In genomic region chr7:123448794-123449193, GRCm38 (mm10) we compare ENCODE assay signal across 26 mouse cellular contexts. TPM values are rescaled to one million over a fixed set of nuclear protein-coding genes. Genes with fewer than 3 reads are reported as not detected.
DNase-seq lines count a peak whose midpoint lies in the region; ATAC-seq and TF ChIP-seq lines count a peak whose summit lies in the region.
"Had no signal": no experiment of that assay in that cellular context is flagged by ENCODE, and none has a peak within 500 bp of the region (broad histone marks: within the 10 kb centered on the region; RNA-seq: fewer than 3 reads in every experiment).

No protein-coding gene starts in this region.

- H3K9ac ChIP-seq in heart, embryonic 12.5 days = no peak overlapping the region
- no peak overlapping the region for H3K9ac ChIP-seq in intestine, embryonic 14.5 days (ENCODE audit: low read length)
- no peak overlapping the region for H3K9ac ChIP-seq in intestine, embryonic 15.5 days
- no peak overlapping the region for H3K9ac ChIP-seq in intestine, postnatal 0 days (ENCODE audit: low read depth, low read length)
- H3K9ac ChIP-seq: embryonic facial prominence, embryonic 13.5 days; embryonic facial prominence, embryonic 15.5 days; forebrain, embryonic 13.5 days; forebrain, embryonic 15.5 days had no signal

- no peak overlapping the region for H3K4me3 ChIP-seq in heart, embryonic 12.5 days
- no peak overlapping the region for H3K4me3 ChIP-seq in intestine, embryonic 14.5 days (ENCODE audit: low read depth, low read length)
- H3K4me3 ChIP-seq in intestine, embryonic 15.5 days (replicated peaks) = no peak overlapping the region
- no peak overlapping the region for H3K4me3 ChIP-seq in intestine, postnatal 0 days (ENCODE audit: low read depth, low read length)
- H3K4me3 ChIP-seq: embryonic facial prominence, embryonic 13.5 days; embryonic facial prominence, embryonic 15.5 days; erythroblast, embryonic 14.5 days; forebrain, embryonic 13.5 days; forebrain, embryonic 15.5 days had no signal

- H3K4me2 ChIP-seq in heart, embryonic 12.5 days = no peak overlapping the region
- no peak overlapping the region for H3K4me2 ChIP-seq in intestine, embryonic 14.5 days (ENCODE audit: low read length)
- H3K4me2 ChIP-seq in intestine, embryonic 15.5 days (replicated peaks) = no peak overlapping the region
- no peak overlapping the region for H3K4me2 ChIP-seq in intestine, postnatal 0 days (replicated peaks; ENCODE audit: low read depth)
- H3K4me2 ChIP-seq: embryonic facial prominence, embryonic 13.5 days; embryonic facial prominence, embryonic 15.5 days; forebrain, embryonic 13.5 days; forebrain, embryonic 15.5 days had no signal

- TF ChIP-seq CTCF in intestine, postnatal 0 days (IDR thresholded peaks at IDR 0.05; ENCODE audit: low read depth) = no peak

- peaks cover 4% of the 10 kb centered on the region for H3K4me1 ChIP-seq in heart, embryonic 12.5 days (replicated peaks)
- H3K4me1 ChIP-seq in intestine, embryonic 14.5 days (replicated peaks; ENCODE audit: control insufficient read depth, insufficient read depth, low read length) = no peaks in the 10 kb centered on the region
- H3K4me1 ChIP-seq in intestine, embryonic 15.5 days (replicated peaks) = no peaks in the 10 kb centered on the region
- peaks cover 5% of the 10 kb centered on the region; the same call in 1 of the 2 replicates for H3K4me1 ChIP-seq in intestine, postnatal 0 days (replicated peaks; ENCODE audit: control insufficient read depth, insufficient read depth, low read length)
- H3K4me1 ChIP-seq: embryonic facial prominence, embryonic 13.5 days; embryonic facial prominence, embryonic 15.5 days; forebrain, embryonic 13.5 days; forebrain, embryonic 15.5 days had no signal

- 77% methylated on average over 2 of the region's 2 CpGs for WGBS in heart, embryonic 12.5 days
- whole genome bisulfite sequencing in intestine, embryonic 14.5 days = 88% methylated on average over 2 of the region's 2 CpGs
- 80% methylated on average over 2 of the region's 2 CpGs for WGBS in intestine, embryonic 15.5 days
- 50% methylated on average over 2 of the region's 2 CpGs for WGBS in intestine, postnatal 0 days

- no peaks in the 10 kb centered on the region for H3K36me3 ChIP-seq in heart, embryonic 12.5 days
- H3K36me3 ChIP-seq in intestine, embryonic 14.5 days (ENCODE audit: control insufficient read depth, insufficient read depth, low read length) = no peaks in the 10 kb centered on the region
- no peaks in the 10 kb centered on the region for H3K36me3 ChIP-seq in intestine, embryonic 15.5 days
- no peaks in the 10 kb centered on the region for H3K36me3 ChIP-seq in intestine, postnatal 0 days (ENCODE audit: control insufficient read depth, insufficient read depth)
- H3K36me3 ChIP-seq: embryonic facial prominence, embryonic 13.5 days; embryonic facial prominence, embryonic 15.5 days; forebrain, embryonic 15.5 days had no signal

- no peak overlapping the region for H3K27ac ChIP-seq in heart, embryonic 12.5 days (ENCODE audit: poor library complexity, severe bottlenecking)
- no peak overlapping the region for H3K27ac ChIP-seq in intestine, embryonic 14.5 days (ENCODE audit: low read depth)
- no peak overlapping the region for H3K27ac ChIP-seq in intestine, embryonic 15.5 days
- peak overlapping the region; percentile 41; the same call in 1 of the 2 replicates for H3K27ac ChIP-seq in intestine, postnatal 0 days (ENCODE audit: low read depth, low read length)
- H3K27ac ChIP-seq: embryonic facial prominence, embryonic 13.5 days; embryonic facial prominence, embryonic 15.5 days; forebrain, embryonic 13.5 days; forebrain, embryonic 15.5 days had no signal

- no peaks in the 10 kb centered on the region for H3K27me3 ChIP-seq in heart, embryonic 12.5 days (replicated peaks)
- no peaks in the 10 kb centered on the region for H3K27me3 ChIP-seq in intestine, embryonic 14.5 days (replicated peaks; ENCODE audit: control insufficient read depth, insufficient read depth, low read length)
- no peaks in the 10 kb centered on the region for H3K27me3 ChIP-seq in intestine, embryonic 15.5 days (replicated peaks)
- no peaks in the 10 kb centered on the region for H3K27me3 ChIP-seq in intestine, postnatal 0 days (replicated peaks; ENCODE audit: control insufficient read depth, insufficient read depth, low read length)
- H3K27me3 ChIP-seq: embryonic facial prominence, embryonic 13.5 days; embryonic facial prominence, embryonic 15.5 days; forebrain, embryonic 13.5 days; forebrain, embryonic 15.5 days had no signal

- ATAC-seq in heart, embryonic 12.5 days (ENCODE audit: insufficient number of reproducible peaks, low FRiP score) = no peak
- ATAC-seq in intestine, embryonic 14.5 days (replicated peaks; ENCODE audit: low FRiP score, low TSS enrichment, low read depth) = no peak
- ATAC-seq in intestine, embryonic 15.5 days = peak; percentile 79
- ATAC-seq in intestine, postnatal 0 days = peak; percentile 96
- ATAC-seq: forebrain, embryonic 13.5 days; forebrain, embryonic 15.5 days had no signal

- intact Hi-C loops in left cerebral cortex, postnatal 10 days (cut with DNase I) = no loop called here

- no peaks in the 10 kb centered on the region for H3K9me3 ChIP-seq in heart, embryonic 12.5 days (replicated peaks)
- no peaks in the 10 kb centered on the region for H3K9me3 ChIP-seq in intestine, embryonic 14.5 days (ENCODE audit: control insufficient read depth, low read length)
- no peaks in the 10 kb centered on the region for H3K9me3 ChIP-seq in intestine, embryonic 15.5 days
- no peaks in the 10 kb centered on the region for H3K9me3 ChIP-seq in intestine, postnatal 0 days (ENCODE audit: control insufficient read depth)
- H3K9me3 ChIP-seq: embryonic facial prominence, embryonic 13.5 days; embryonic facial prominence, embryonic 15.5 days; forebrain, embryonic 13.5 days; forebrain, embryonic 15.5 days had no signal

- peak; percentile 53 for DNase-seq in heart, adult 11 months
- peak; percentile 1 for DNase-seq in intestine, embryonic 14.5 days (ENCODE audit: low spot score)
- DNase-seq in thymus, postnatal 36 days = no peak
- DNase-seq in left cerebral cortex, postnatal 10 days (ENCODE audit: extremely low spot score in 1 of 2, low spot score in 2 of 2) = no peak
- DNase-seq: adrenal gland, adult 2 months; adrenal gland, postnatal 10 days; adrenal gland, postnatal 25 days; cerebellum, adult 11 months; cerebellum, adult 18-20 months; cerebellum, adult 8-10 months; cerebellum, adult 9-11 months; cerebellum, postnatal 14 days; cerebellum, postnatal 36 days; embryo, embryonic 11 days had no signal

RNA-seq across cellular contexts. Expression of gene Aqp8, which starts 13.3 kb away (rescaled TPM):
- polyA plus RNA-seq in heart, embryonic 12.5 days (2016; fragmentation: Nextera tagmentation; extraction: Ambion mirVana) = 2.0 and 2.1 TPM in 2 replicates
- polyA plus RNA-seq in intestine, embryonic 14.5 days (2014; fragmentation: Nextera tagmentation; extraction: Ambion mirVana) = 1.1 TPM in 1 of 2 replicates, not detected in the other
- polyA plus RNA-seq in intestine, embryonic 15.5 days (2015; fragmentation: Nextera tagmentation; extraction: Ambion mirVana) = 12.4 and 28.8 TPM in 2 replicates
- 23.1 and 30.8 TPM in 2 replicates for polyA plus RNA-seq in intestine, postnatal 0 days (2015; fragmentation: Nextera tagmentation; extraction: Ambion mirVana)
- total RNA-seq in left cerebral cortex, postnatal 10 days (2021) = not detected
- total RNA-seq: adrenal gland, adult 2 months; adrenal gland, postnatal 25 days; common myeloid progenitor, adult 5-6 weeks had no signal
- polyA plus RNA-seq: adrenal gland, adult 2 months; brain, embryonic 14.5 days; embryonic facial prominence, embryonic 13.5 days; embryonic facial prominence, embryonic 15.5 days; erythroblast, embryonic 14.5 days; forebrain, embryonic 13.5 days; forebrain, embryonic 15.5 days had no signal

RNA-seq across cellular contexts. Expression of gene Zkscan2, which starts 51.5 kb away (rescaled TPM):
- 2.4 and 3.2 TPM in 2 replicates for polyA plus RNA-seq in heart, embryonic 12.5 days (2016; fragmentation: Nextera tagmentation; extraction: Ambion mirVana)
- 2.9 and 3.6 TPM in 2 replicates for polyA plus RNA-seq in intestine, embryonic 14.5 days (2014; fragmentation: Nextera tagmentation; extraction: Ambion mirVana)
- polyA plus RNA-seq in intestine, embryonic 15.5 days (2015; fragmentation: Nextera tagmentation; extraction: Ambion mirVana) = 1.8 and 2.1 TPM in 2 replicates
- polyA plus RNA-seq in intestine, postnatal 0 days (2015; fragmentation: Nextera tagmentation; extraction: Ambion mirVana) = 0.31 and 0.38 TPM in 2 replicates
- total RNA-seq in left cerebral cortex, postnatal 10 days (2021) = 10 to 100 TPM; 25.6 to 26.4 TPM
- total RNA-seq: common myeloid progenitor, adult 5-6 weeks; MEL had no signal
- polyA plus RNA-seq: C2C12; erythroblast, embryonic 14.5 days had no signal

Comparison
In these comparisons a context has a peak if more than half of its experiments do, and no peak if none do; other contexts are left out.
1. ATAC-seq: peak in intestine, embryonic 15.5 days (single experiment) and intestine, postnatal 0 days (single experiment); none in heart, embryonic 12.5 days (single experiment) and intestine, embryonic 14.5 days (single experiment).
2. DNase-seq: peak in heart, adult 11 months (single experiment) and intestine, embryonic 14.5 days (single experiment); none in thymus, postnatal 36 days (0 of 2) and left cerebral cortex, postnatal 10 days (0 of 2).